Comparison of ENCODE assay signal across 8 mouse cellular contexts in the genomic region with DNA sequence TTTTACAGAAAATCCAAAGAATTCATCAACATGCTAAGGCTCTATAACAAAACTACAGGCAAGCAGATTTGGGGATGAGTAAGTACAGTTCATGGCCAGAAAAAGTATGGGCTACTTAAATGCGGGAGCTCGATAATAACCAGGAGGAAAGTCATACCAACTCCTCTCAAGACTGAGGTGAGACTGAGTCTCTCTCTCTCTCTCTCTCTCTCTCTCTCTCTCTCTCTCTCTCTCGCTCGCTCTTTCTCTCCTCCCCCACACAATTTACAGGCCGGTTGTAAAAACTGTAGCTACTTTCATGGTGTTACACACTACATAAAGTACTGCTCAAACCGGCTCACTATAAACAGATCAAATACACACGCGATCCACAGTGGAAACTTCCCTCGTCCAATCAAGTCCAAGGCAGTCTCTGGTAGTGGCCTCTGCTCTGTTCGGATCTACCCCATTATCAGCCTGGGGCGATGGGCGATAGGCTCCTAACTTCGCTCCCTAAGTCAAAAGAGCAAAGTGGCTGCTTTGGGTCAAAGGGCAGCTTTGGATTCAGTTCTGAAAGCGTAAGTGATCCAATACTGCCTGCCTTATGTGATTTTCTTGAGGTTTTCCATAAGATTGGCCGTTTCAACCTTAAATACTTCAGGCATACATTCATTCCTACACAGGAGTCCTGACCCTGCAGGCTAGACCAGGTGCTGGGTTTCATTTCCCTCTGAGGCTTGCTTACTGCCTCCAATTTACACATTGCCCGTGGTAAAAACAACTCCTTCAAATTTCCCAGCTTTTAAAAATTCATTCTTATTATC. TPM values are rescaled to one million over a fixed set of nuclear protein-coding genes. Genes with fewer than 3 reads are reported as not detected.
A peak's percentile ranks its signal among the peaks of the same experiment; 100 is the strongest.
DNase-seq lines count a peak whose midpoint lies in the region; ATAC-seq and TF ChIP-seq lines count a peak whose summit lies in the region.

No protein-coding gene starts in this region.

- no peak for DNase-seq in heart, postnatal 36 days
- DNase-seq in hindbrain, embryonic 11.5 days (ENCODE audit: low spot score) = no peak
- no peak for DNase-seq in cerebellum, adult 11 months
- DNase-seq in layer of hippocampus, adult 8-10 months (ENCODE audit: low spot score in 2 of 2) = no peak
- DNase-seq in natural killer cell, adult 2 months (ENCODE audit: low spot score in 2 of 2) = no peak

- H3K4me3 ChIP-seq in heart, embryonic 11.5 days (ENCODE audit: low read depth, low read length) = peak overlapping the region; percentile 72
- peak overlapping the region; percentile 70 for H3K4me3 ChIP-seq in bone marrow, adult 2 months (replicated peaks; ENCODE audit: control insufficient read depth, low read depth, low read length)
- no peak overlapping the region for H3K4me3 ChIP-seq in hindbrain, embryonic 11.5 days (ENCODE audit: low read depth, low read length)

- TF ChIP-seq POLR2A in bone marrow, adult 2 months (IDR thresholded peaks at IDR 0.05; ENCODE audit: borderline replicate concordance, control insufficient read depth, low read depth, low read length) = no peak

- no peak overlapping the region for H3K27ac ChIP-seq in heart, embryonic 11.5 days (ENCODE audit: low read depth, low read length)
- 0 out of 2 replicates have a peak overlapping the region, but pooled peaks have one; percentile 33 for H3K27ac ChIP-seq in bone marrow, adult 2 months (ENCODE audit: control insufficient read depth, insufficient read depth, low read depth, low read length, poor library complexity)
- no peak overlapping the region for H3K27ac ChIP-seq in hindbrain, embryonic 11.5 days (ENCODE audit: low read depth, low read length)

- H3K36me3 ChIP-seq in heart, embryonic 11.5 days (ENCODE audit: control insufficient read depth, insufficient read depth, low read length) = no peaks in the 10 kb centered on the region
- H3K36me3 ChIP-seq in hindbrain, embryonic 11.5 days (ENCODE audit: control insufficient read depth, insufficient read depth, low read length) = no peaks in the 10 kb centered on the region

- no peaks in the 10 kb centered on the region for H3K27me3 ChIP-seq in heart, embryonic 11.5 days (ENCODE audit: control insufficient read depth, insufficient read depth, low read length)
- H3K27me3 ChIP-seq in hindbrain, embryonic 11.5 days (ENCODE audit: control insufficient read depth, insufficient read depth, low read length) = peaks cover 15% of the 10 kb centered on the region; the same call in 1 of the 2 replicates

- H3K9me3 ChIP-seq in heart, embryonic 11.5 days (replicated peaks; ENCODE audit: control insufficient read depth, low read length) = no peaks in the 10 kb centered on the region
- H3K9me3 ChIP-seq in hindbrain, embryonic 11.5 days (ENCODE audit: control insufficient read depth, low read length) = no peaks in the 10 kb centered on the region

- 40% methylated on average over 16 of the region's 16 CpGs for WGBS in heart, embryonic 11.5 days (ENCODE audit: insufficient replicate concordance)
- WGBS in bone marrow, adult 2 months = 58% methylated on average over 16 of the region's 16 CpGs
- WGBS in hindbrain, embryonic 11.5 days = 54% methylated on average over 16 of the region's 16 CpGs

- no peak for ATAC-seq in heart, embryonic 11.5 days (replicated peaks; ENCODE audit: insufficient number of reproducible peaks, low FRiP score, low TSS enrichment)
- ATAC-seq in hindbrain, embryonic 11.5 days (ENCODE audit: low FRiP score) = no peak
- ATAC-seq in megakaryocyte-erythroid progenitor cell, adult 5-6 weeks (replicated peaks; ENCODE audit: low FRiP score, low TSS enrichment, poor library complexity, severe bottlenecking) = peak; percentile 65

- H3K4me1 ChIP-seq in heart, embryonic 11.5 days (ENCODE audit: control insufficient read depth, insufficient read depth, low read length) = peaks cover 9% of the 10 kb centered on the region; the same call in 1 of the 2 replicates
- H3K4me1 ChIP-seq in bone marrow, adult 2 months (ENCODE audit: control insufficient read depth, insufficient read depth, low read length) = peaks cover 2% of the 10 kb centered on the region; the same call in 1 of the 2 replicates
- no peaks in the 10 kb centered on the region; the same call in 1 of the 2 replicates for H3K4me1 ChIP-seq in hindbrain, embryonic 11.5 days (replicated peaks; ENCODE audit: control insufficient read depth, insufficient read depth, low read length)

- no peak for TF ChIP-seq CTCF in bone marrow, adult 2 months (IDR thresholded peaks at IDR 0.05; ENCODE audit: control insufficient read depth, insufficient read depth, low read length)

- intact Hi-C loops in heart, postnatal 36 days (cut with DNase I) = no loop called here

- no peak overlapping the region for H3K9ac ChIP-seq in heart, embryonic 11.5 days (ENCODE audit: low read depth, low read length)
- no peak overlapping the region for H3K9ac ChIP-seq in hindbrain, embryonic 11.5 days (ENCODE audit: low read depth, low read length)

- peak overlapping the region; percentile 83 for H3K4me2 ChIP-seq in heart, embryonic 11.5 days
- peak overlapping the region; percentile 88; the same call in 1 of the 2 replicates for H3K4me2 ChIP-seq in hindbrain, embryonic 11.5 days (replicated peaks; ENCODE audit: low read depth, low read length)

RNA-seq across cellular contexts. Expression of gene Optn, which starts 1.2 kb away (rescaled TPM):
- polyA plus RNA-seq in heart, embryonic 11.5 days (2014; fragmentation: Nextera tagmentation; extraction: Ambion mirVana) = 13.6 and 14.3 TPM in 2 replicates
- total RNA-seq in heart, postnatal 36 days (2021) = 10 to 100 TPM; 64.7 to 65.2 TPM
- 52.5 and 60.2 TPM in 2 replicates for polyA plus RNA-seq in bone marrow, adult 2 months (2011; ENCODE audit: insufficient read depth, insufficient read length, low replicate concordance, missing spikeins)
- polyA plus RNA-seq in hindbrain, embryonic 11.5 days (2014; fragmentation: Nextera tagmentation; extraction: Ambion mirVana) = 5.1 and 6.6 TPM in 2 replicates
- total RNA-seq in megakaryocyte-erythroid progenitor cell, adult 5-6 weeks (2014; fragmentation: Nextera tagmentation) = 89.0 and 116 TPM in 2 replicates
- total RNA-seq in megakaryocyte-erythroid progenitor cell, adult 5-6 weeks (2017) = 193 and 249 TPM in 2 replicates
- total RNA-seq in layer of hippocampus, adult 8-10 months (2022) = 10 to 100 TPM; 17.5 to 20.8 (median 18.7) TPM

RNA-seq across cellular contexts. Expression of gene Mcm10, which starts 50.1 kb away (rescaled TPM):
- polyA plus RNA-seq in heart, embryonic 11.5 days (2014; fragmentation: Nextera tagmentation; extraction: Ambion mirVana) = 21.4 and 23.2 TPM in 2 replicates
- under 1 TPM; 0.11 to 0.33 TPM for total RNA-seq in heart, postnatal 36 days (2021)
- polyA plus RNA-seq in bone marrow, adult 2 months (2011; ENCODE audit: insufficient read depth, insufficient read length, low replicate concordance, missing spikeins) = 62.2 and 92.2 TPM in 2 replicates
- polyA plus RNA-seq in hindbrain, embryonic 11.5 days (2014; fragmentation: Nextera tagmentation; extraction: Ambion mirVana) = 34.4 and 44.0 TPM in 2 replicates
- 121 and 141 TPM in 2 replicates for total RNA-seq in megakaryocyte-erythroid progenitor cell, adult 5-6 weeks (2014; fragmentation: Nextera tagmentation)
- 92.5 and 121 TPM in 2 replicates for total RNA-seq in megakaryocyte-erythroid progenitor cell, adult 5-6 weeks (2017)
- 1 to 10 TPM in 1 of 4 experiments, under 1 TPM in 3; 0.71 to 1.1 (median 0.86) TPM for total RNA-seq in layer of hippocampus, adult 8-10 months (2022)

Comparison
In these comparisons a context has a peak if more than half of its experiments do, and no peak if none do; other contexts are left out.
1. RNA of gene Mcm10, which starts 50.1 kb away (total RNA-seq): 92.5 to 141 TPM in megakaryocyte-erythroid progenitor cell, adult 5-6 weeks; 0.71 to 1.1 TPM in layer of hippocampus, adult 8-10 months and 0.11 to 0.33 TPM in heart, postnatal 36 days; every median in the first group is over 10 times any median in the second.